Mouse (Mus musculus) neutrophil, adult 5-6 weeks (primary cell): ENCODE measurements around the gene Mcrip2. TPM values are rescaled to one million over a fixed set of nuclear protein-coding genes. Genes with fewer than 3 reads are reported as not detected.

Experiments
- ATAC-seq: fragments of 151-379, 151-347 bp; 2 replicates; pipeline ENCODE4 v1.8.0; 2017; ENCODE audit warnings: mild to moderate bottlenecking, moderate TSS enrichment; ENCODE audit not compliant: insufficient number of reproducible peaks, poor library complexity, low FRiP score, severe bottlenecking; ENCODE audit errors: extremely low read depth
- total RNA-seq: library from RNA; stranded (forward); fragments of 200-1000 nt; gene quantifications from 2 replicates; pipeline ENCODE4 v1.2.3, GENCODE M21; 2017

Gene Mcrip2
- total RNA-seq, 1 experiment from 2014 or later: not detected

- no peak for ATAC-seq
These were observed 934 bp upstream of the Mcrip2 start for GRCm38 (mm10) chr17:25869498-25869897.

- no peak for ATAC-seq
These were observed 546 bp downstream of the Mcrip2 start for GRCm38 (mm10) chr17:25867836-25868600.

GRCm38 (mm10) chr17:25867509-25867835 lies 1.1 kb downstream of the Mcrip2 start:
- ATAC-seq: no peak

GRCm38 (mm10) chr17:25866172-25866571 lies 2.4 kb downstream of the Mcrip2 start:
- no peak for ATAC-seq

GRCm38 (mm10) chr17:25865288-25865687 lies 3.3 kb downstream of the Mcrip2 start:
- no peak for ATAC-seq

- no peak for ATAC-seq
These were observed 4.3 kb downstream of the Mcrip2 start for GRCm38 (mm10) chr17:25864311-25864710.

GRCm38 (mm10) chr17:25863681-25864080 lies 4.9 kb downstream of the Mcrip2 start:
- no peak for ATAC-seq

GRCm38 (mm10) chr17:25861704-25862612 lies 6.6 kb downstream of the Mcrip2 start:
- ATAC-seq: no peak

- peak; percentile 92 for ATAC-seq
These were observed 7.5 kb downstream of the Mcrip2 start, which contains the start of gene Wdr90 for GRCm38 (mm10) chr17:25860832-25861703. Wdr90 (minus strand) TSS chr17:25861501.

GRCm38 (mm10) chr17:25860229-25860628 lies 8.3 kb downstream of the Mcrip2 start:
- no peak for ATAC-seq

GRCm38 (mm10) chr17:25844396-25844901 lies 24.1 kb downstream of the Mcrip2 start, which contains the start of gene Rhot2:
Rhot2 (minus strand) TSS chr17:25844851.
- ATAC-seq: peak; percentile 92

GRCm38 (mm10) chr17:25843636-25844395 lies 24.7 kb downstream of the Mcrip2 start:
- no peak for ATAC-seq

GRCm38 (mm10) chr17:25843122-25843521 lies 25.4 kb downstream of the Mcrip2 start:
- ATAC-seq: no peak

- no peak for ATAC-seq
These were observed 26.1 kb downstream of the Mcrip2 start for GRCm38 (mm10) chr17:25842509-25842908.

GRCm38 (mm10) chr17:25841117-25841880 lies 27.3 kb downstream of the Mcrip2 start, which contains the start of gene Gm20683:
Gm20683 (minus strand) TSS chr17:25841763.
- no peak for ATAC-seq

GRCm38 (mm10) chr17:25840519-25840918 lies 28.0 kb downstream of the Mcrip2 start:
- no peak for ATAC-seq

- ATAC-seq: no peak
These were observed 28.9 kb downstream of the Mcrip2 start for GRCm38 (mm10) chr17:25839455-25840235.
